In the genomic region with DNA sequence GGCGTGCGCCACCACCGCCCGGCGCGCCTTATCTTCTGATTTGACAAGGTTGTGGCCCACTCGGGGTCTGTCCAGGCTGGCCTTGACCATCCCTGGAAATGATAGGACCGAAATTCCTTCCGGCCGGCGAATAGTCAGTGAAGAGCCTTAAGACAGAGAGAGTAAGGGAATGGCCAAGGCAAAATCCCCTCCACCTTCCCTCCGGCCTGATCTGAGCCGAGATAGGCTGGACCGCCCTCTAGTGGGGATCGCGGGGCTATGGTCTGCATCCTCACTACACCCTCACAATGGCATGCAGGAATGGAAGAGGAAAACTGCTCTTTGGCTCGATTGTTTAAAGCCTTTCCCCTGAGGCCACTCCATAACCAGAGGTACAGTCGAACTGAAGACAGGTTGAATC, we compare ENCODE assay signal across 7 mouse cellular contexts. TPM values are rescaled to one million over a fixed set of nuclear protein-coding genes. Genes with fewer than 3 reads are reported as not detected.
DNase-seq lines count a peak whose midpoint lies in the region; ATAC-seq lines count a peak whose summit lies in the region.

No protein-coding gene starts in this region.

- no peak overlapping the region for H3K9ac ChIP-seq in intestine, embryonic 15.5 days
- no peak overlapping the region for H3K9ac ChIP-seq in midbrain, embryonic 11.5 days (ENCODE audit: low read length)

- peak overlapping the region; percentile 87 for H3K4me2 ChIP-seq in intestine, embryonic 15.5 days (replicated peaks)
- H3K4me2 ChIP-seq in midbrain, embryonic 11.5 days: peak overlapping the region; percentile 88

- H3K27me3 ChIP-seq in intestine, embryonic 15.5 days (replicated peaks): no peaks in the 10 kb centered on the region
- no peaks in the 10 kb centered on the region for H3K27me3 ChIP-seq in limb, embryonic 10.5 days (ENCODE audit: low read depth, poor library complexity, severe bottlenecking)
- peaks cover 10% of the 10 kb centered on the region for H3K27me3 ChIP-seq in midbrain, embryonic 11.5 days (ENCODE audit: control insufficient read depth, insufficient read depth, low read length)

- peak overlapping the region; percentile 79 for H3K4me3 ChIP-seq in intestine, embryonic 15.5 days (replicated peaks)
- peak overlapping the region; percentile 83 for H3K4me3 ChIP-seq in limb, embryonic 10.5 days
- peak overlapping the region; percentile 60; the same call in 1 of the 2 replicates for H3K4me3 ChIP-seq in midbrain, embryonic 11.5 days (ENCODE audit: low read depth, low read length)

- ATAC-seq in intestine, embryonic 15.5 days: peak; percentile 58
- ATAC-seq in midbrain, embryonic 11.5 days (ENCODE audit: low FRiP score): peak; percentile 69

- no peaks in the 10 kb centered on the region for H3K36me3 ChIP-seq in intestine, embryonic 15.5 days
- H3K36me3 ChIP-seq in limb, embryonic 10.5 days: peaks cover 24% of the 10 kb centered on the region
- H3K36me3 ChIP-seq in midbrain, embryonic 11.5 days (ENCODE audit: control insufficient read depth, insufficient read depth, low read length): no peaks in the 10 kb centered on the region

- 3% methylated on average over 18 of the region's 18 CpGs for whole genome bisulfite sequencing in intestine, embryonic 15.5 days
- WGBS in limb, embryonic 10.5 days: 5% methylated on average over 18 of the region's 18 CpGs
- WGBS in midbrain, embryonic 11.5 days: 7% methylated on average over 18 of the region's 18 CpGs

- intact Hi-C loops in gastrocnemius, postnatal 36 days (cut with DNase I): loop anchor here (2.0 kb wide), 1 partner anchor 84 kb away; no protein-coding TSS in a partner anchor

- no peaks in the 10 kb centered on the region for H3K9me3 ChIP-seq in intestine, embryonic 15.5 days
- H3K9me3 ChIP-seq in limb, embryonic 10.5 days (replicated peaks): no peaks in the 10 kb centered on the region
- no peaks in the 10 kb centered on the region for H3K9me3 ChIP-seq in midbrain, embryonic 11.5 days (ENCODE audit: control insufficient read depth, low read length)

- DNase-seq in adipocyte (ENCODE audit: low spot score): peak; percentile 87
- DNase-seq in embryo, embryonic 10.5 days (ENCODE audit: low spot score): peak; percentile 94
- peak; percentile 78 to 79 for DNase-seq in gastrocnemius, postnatal 36 days
- DNase-seq in limb, embryonic 10.5 days (ENCODE audit: low spot score): peak; percentile 89
- DNase-seq in midbrain, embryonic 11.5 days (ENCODE audit: low spot score, missing footprints): peak; percentile 94
- peak; percentile 73 for DNase-seq in spleen, adult 12 weeks (ENCODE audit: low spot score)

- H3K4me1 ChIP-seq in intestine, embryonic 15.5 days (replicated peaks): peaks cover 33% of the 10 kb centered on the region
- H3K4me1 ChIP-seq in limb, embryonic 10.5 days: peaks cover 59% of the 10 kb centered on the region
- peaks cover 6% of the 10 kb centered on the region for H3K4me1 ChIP-seq in midbrain, embryonic 11.5 days (ENCODE audit: control insufficient read depth, insufficient read depth, low read length)

- H3K27ac ChIP-seq in intestine, embryonic 15.5 days: peak overlapping the region; percentile 99
- H3K27ac ChIP-seq in limb, embryonic 10.5 days: peak overlapping the region; percentile 98
- H3K27ac ChIP-seq in midbrain, embryonic 11.5 days (ENCODE audit: low read depth, low read length): no peak overlapping the region

RNA-seq across cellular contexts. Expression of gene Inka1, which starts 0.7 kb away (rescaled TPM):
- total RNA-seq in gastrocnemius, postnatal 36 days (2021): 1 to 10 TPM; 1.6 to 2.8 TPM
- 40.3 and 41.8 TPM in 2 replicates for polyA plus RNA-seq in intestine, embryonic 15.5 days (2015; fragmentation: Nextera tagmentation; extraction: Ambion mirVana)
- polyA plus RNA-seq in limb, embryonic 10.5 days (2016; fragmentation: Nextera tagmentation; extraction: Ambion mirVana): 180 and 189 TPM in 2 replicates
- 20.7 and 25.3 TPM in 2 replicates for polyA plus RNA-seq in midbrain, embryonic 11.5 days (2014; fragmentation: Nextera tagmentation; extraction: Ambion mirVana)

RNA-seq across cellular contexts. Expression of gene Gm20661, which starts 3.5 kb away (rescaled TPM):
- total RNA-seq in gastrocnemius, postnatal 36 days (2021): not detected
- polyA plus RNA-seq in intestine, embryonic 15.5 days (2015; fragmentation: Nextera tagmentation; extraction: Ambion mirVana): 5.7 and 7.2 TPM in 2 replicates
- polyA plus RNA-seq in limb, embryonic 10.5 days (2016; fragmentation: Nextera tagmentation; extraction: Ambion mirVana): 3.5 and 6.2 TPM in 2 replicates
- 0.74 and 1.2 TPM in 2 replicates for polyA plus RNA-seq in midbrain, embryonic 11.5 days (2014; fragmentation: Nextera tagmentation; extraction: Ambion mirVana)

RNA-seq across cellular contexts. Expression of gene Cdhr4, which starts 5.9 kb away (rescaled TPM):
- under 1 TPM in 1 of 2 experiments, not detected in 1; 0.17 TPM for total RNA-seq in gastrocnemius, postnatal 36 days (2021)
- polyA plus RNA-seq in intestine, embryonic 15.5 days (2015; fragmentation: Nextera tagmentation; extraction: Ambion mirVana): 8.4 and 9.4 TPM in 2 replicates
- polyA plus RNA-seq in limb, embryonic 10.5 days (2016; fragmentation: Nextera tagmentation; extraction: Ambion mirVana): 6.5 and 11.9 TPM in 2 replicates
- 2.2 and 3.3 TPM in 2 replicates for polyA plus RNA-seq in midbrain, embryonic 11.5 days (2014; fragmentation: Nextera tagmentation; extraction: Ambion mirVana)

RNA-seq across cellular contexts. Expression of gene Gm20662, which starts 9.8 kb away (rescaled TPM):
- total RNA-seq in gastrocnemius, postnatal 36 days (2021): not detected
- polyA plus RNA-seq in intestine, embryonic 15.5 days (2015; fragmentation: Nextera tagmentation; extraction: Ambion mirVana): 0.10 and 0.42 TPM in 2 replicates
- polyA plus RNA-seq in limb, embryonic 10.5 days (2016; fragmentation: Nextera tagmentation; extraction: Ambion mirVana): 0.34 and 0.93 TPM in 2 replicates
- polyA plus RNA-seq in midbrain, embryonic 11.5 days (2014; fragmentation: Nextera tagmentation; extraction: Ambion mirVana): 0.82 TPM in 1 of 2 replicates, not detected in the other

RNA-seq across cellular contexts. Expression of gene Uba7, which starts 11.1 kb away (rescaled TPM):
- total RNA-seq in gastrocnemius, postnatal 36 days (2021): 1 to 10 TPM; 2.7 to 3.3 TPM
- polyA plus RNA-seq in intestine, embryonic 15.5 days (2015; fragmentation: Nextera tagmentation; extraction: Ambion mirVana): 29.9 and 32.4 TPM in 2 replicates
- polyA plus RNA-seq in limb, embryonic 10.5 days (2016; fragmentation: Nextera tagmentation; extraction: Ambion mirVana): 18.6 and 22.5 TPM in 2 replicates
- polyA plus RNA-seq in midbrain, embryonic 11.5 days (2014; fragmentation: Nextera tagmentation; extraction: Ambion mirVana): 5.5 and 7.5 TPM in 2 replicates
